28 mouse cellular contexts compared by ENCODE assay signal in genomic region chr10:86807362-86807761, GRCm38 (mm10). TPM values are rescaled to one million over a fixed set of nuclear protein-coding genes. Genes with fewer than 3 reads are reported as not detected.
"Had no signal": no experiment of that assay in that cellular context is flagged by ENCODE, and none has a peak within 500 bp of the region (broad histone marks: within the 10 kb centered on the region; RNA-seq: fewer than 3 reads in every experiment).

No protein-coding gene starts in this region.

- H3K9me3 ChIP-seq: liver, embryonic 13.5 days; midbrain, embryonic 10.5 days; midbrain, embryonic 13.5 days; neural tube, embryonic 13.5 days had no signal

- H3K4me1 ChIP-seq: liver, embryonic 13.5 days; midbrain, embryonic 10.5 days; midbrain, embryonic 13.5 days had no signal

- H3K9ac ChIP-seq: liver, embryonic 13.5 days; midbrain, embryonic 13.5 days; neural tube, embryonic 13.5 days had no signal

- ATAC-seq: midbrain, embryonic 16.5 days had no signal

- H3K36me3 ChIP-seq: liver, embryonic 13.5 days; midbrain, embryonic 10.5 days; midbrain, embryonic 13.5 days; neural tube, embryonic 13.5 days had no signal

- H3K4me3 ChIP-seq: left cerebral cortex, adult 2 months; liver, embryonic 13.5 days; midbrain, embryonic 10.5 days; midbrain, embryonic 13.5 days; myocyte; neural tube, embryonic 13.5 days had no signal

- DNase-seq: kidney, adult 18-20 months; kidney, adult 9 months; kidney, postnatal 14 days; kidney, postnatal 4 days; layer of hippocampus, postnatal 36 days; liver, embryonic 13.5 days; lung, adult 2 months; lung, postnatal 14 days; lung, postnatal 4 days; right cerebral cortex, postnatal 4 days; thymus, adult 2 months; thymus, postnatal 14 days; thymus, postnatal 4 days had no signal

- H3K4me2 ChIP-seq: liver, embryonic 13.5 days; midbrain, embryonic 13.5 days; neural tube, embryonic 13.5 days had no signal

- H3K27ac ChIP-seq: left cerebral cortex, adult 2 months; liver, embryonic 13.5 days; midbrain, embryonic 10.5 days; midbrain, embryonic 13.5 days; neural tube, embryonic 13.5 days; stomach, postnatal 0 days had no signal

- H3K27me3 ChIP-seq: liver, embryonic 13.5 days; midbrain, embryonic 13.5 days; neural tube, embryonic 13.5 days had no signal

RNA-seq across cellular contexts. Expression of gene Gm49358, which starts 43.6 kb away (rescaled TPM):
- total RNA-seq: megakaryocyte, adult 5-6 weeks; monocyte, adult 5-6 weeks had no signal
- polyA plus RNA-seq: kidney, embryonic 16.5 days; limb, embryonic 11.5 days; liver, adult 2 months; liver, embryonic 13.5 days; liver, embryonic 16.5 days; lung, adult 2 months; lung, embryonic 16.5 days; midbrain, embryonic 10.5 days; midbrain, embryonic 13.5 days; midbrain, embryonic 16.5 days; myocyte; neural tube, embryonic 13.5 days; stomach, embryonic 14.5 days; stomach, postnatal 0 days; thymus, adult 2 months had no signal
